Mouse (Mus musculus) cortical plate, adult 2 months (tissue): ENCODE data around the gene Slc22a12.

Experiments
- CTCF ChIP-seq: fragments of 200-500 bp; IDR thresholded peaks from 2 replicates; pipeline ENCODE4 v1.5.1; 2011; ENCODE audit warnings: mild to moderate bottlenecking, control low read depth, low read length; ENCODE audit not compliant: insufficient read depth; ENCODE audit errors: extremely low read depth
- POLR2A ChIP-seq: fragments of 200-500 bp; IDR thresholded peaks from 2 replicates; pipeline ENCODE4 v1.6.1; 2011; ENCODE audit warnings: mild to moderate bottlenecking, low read length, control low read depth; ENCODE audit not compliant: insufficient read depth; ENCODE audit errors: extremely low read depth

DNA sequence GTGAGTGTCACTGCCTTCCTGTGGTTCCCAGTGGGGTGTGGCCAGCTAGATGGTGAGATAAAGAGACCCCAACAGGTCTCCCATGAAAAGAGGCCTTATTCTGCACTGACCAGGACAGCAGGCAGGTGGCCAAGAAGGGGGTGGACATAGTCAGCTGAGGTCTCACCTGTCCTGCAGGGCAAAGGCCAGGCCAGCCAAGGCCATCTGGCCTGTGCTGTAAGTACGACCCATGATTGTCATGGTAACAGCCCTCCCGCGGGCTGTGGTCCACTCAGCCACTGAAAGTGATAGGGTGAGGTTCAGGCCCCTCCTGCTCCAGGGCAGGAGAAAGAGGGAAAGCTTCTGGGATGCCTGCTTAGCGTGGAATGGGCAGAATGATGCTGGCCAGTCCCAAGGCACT is 29.2 kb upstream of the Slc22a12 start:
- TF ChIP-seq CTCF (no peak), POLR2A (no peak)
